Mouse (Mus musculus) small intestine, adult 2 months (tissue): Measurements from ENCODE around the gene Cavin4.

Experiments used
- CTCF ChIP-seq: fragments of 200-500 bp; IDR thresholded peaks from 2 replicates; pipeline ENCODE4 v1.5.1; 2012; ENCODE audit warnings: low read depth, mild to moderate bottlenecking, control low read depth, inconsistent platforms, low read length, moderate library complexity, mixed read lengths; ENCODE audit not compliant: insufficient replicate concordance, insufficient read length; ENCODE audit errors: extremely low read depth
- POLR2A ChIP-seq: fragments of 200-500 bp; IDR thresholded peaks from 2 replicates; pipeline ENCODE4 v1.6.1; 2012; ENCODE audit warnings: low read depth, mild to moderate bottlenecking, control low read depth, inconsistent platforms, low read length, moderate library complexity

- TF ChIP-seq POLR2A (no peak), CTCF (no peak)
Measured at GRCm38 (mm10) chr4:48663271-48663670, at the start of gene Cavin4.
